Mouse (Mus musculus): ENCODE results near the gene Nme6.

- TF ChIP-seq GATA1 (IDR thresholded peaks at IDR 0.05; ENCODE audit: low read length): no peak
- TF ChIP-seq TAL1 (IDR thresholded peaks at IDR 0.05; ENCODE audit: low read length): no peak
These were observed 16.2 kb upstream of the Nme6 start for GRCm38 (mm10) chr9:109816341-109816740.

All from erythroblast, embryonic 14.5 days (primary cell).